Mouse (Mus musculus) stomach, postnatal 0 days (tissue): ENCODE results near the gene Lef1.

ENCODE experiments used
- CTCF ChIP-seq: IDR thresholded peaks from 2 replicates; pipeline ENCODE4 v1.5.1; 2016; ENCODE audit warnings: antibody characterized with exemption, low read depth, mild to moderate bottlenecking, moderate library complexity
- EP300 ChIP-seq: optimal IDR thresholded peaks from 2 replicates; pipeline ENCODE3; 2016; ENCODE audit warnings: antibody characterized with exemption

DNA sequence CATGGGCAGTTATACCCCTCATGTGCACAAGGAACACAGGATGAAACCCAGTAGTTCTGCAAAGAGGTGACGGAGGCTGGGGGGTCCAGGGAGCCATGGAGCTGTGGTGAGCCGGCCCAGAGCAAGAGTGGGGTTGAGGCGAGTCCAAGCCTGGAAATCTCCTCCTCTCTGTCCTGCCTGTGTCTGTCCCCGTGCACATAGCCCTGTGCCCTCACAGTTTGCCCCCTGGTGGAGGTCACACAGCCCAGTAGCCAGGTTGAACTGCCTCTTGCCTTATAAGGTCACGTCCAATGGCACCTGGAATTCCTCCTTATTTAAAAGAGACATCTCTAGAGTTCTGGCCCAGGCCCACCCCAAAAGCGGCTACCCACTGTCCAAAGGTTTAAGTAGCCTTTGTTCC is 137.2 kb downstream of the Lef1 start:
- TF ChIP-seq CTCF (no peak), EP300 (no peak)
